ENCODE assay signal across 21 mouse cellular contexts in genomic region chr8:106617865-106618264, GRCm38 (mm10). TPM values are rescaled to one million over a fixed set of nuclear protein-coding genes. Genes with fewer than 3 reads are reported as not detected.
A peak's percentile ranks its signal among the peaks of the same experiment; 100 is the strongest.
DNase-seq lines count a peak whose midpoint lies in the region; ATAC-seq and TF ChIP-seq lines count a peak whose summit lies in the region.
"Had no signal": no experiment of that assay in that cellular context is flagged by ENCODE, and none has a peak within 500 bp of the region (broad histone marks: within the 10 kb centered on the region; RNA-seq: fewer than 3 reads in every experiment).

No protein-coding gene starts in this region.

- WGBS in kidney, embryonic 15.5 days: 75% methylated on average over 6 of the region's 6 CpGs
- WGBS in intestine, postnatal 0 days: 70% methylated on average over 6 of the region's 6 CpGs

- ATAC-seq in kidney, embryonic 15.5 days (replicated peaks; ENCODE audit: low FRiP score): no peak
- no peak for ATAC-seq in intestine, postnatal 0 days
- ATAC-seq: CD4-positive, CD25-positive, alpha-beta regulatory T cell, adult 4 months; forebrain, postnatal 0 days had no signal

- no peak overlapping the region for H3K4me3 ChIP-seq in kidney, embryonic 15.5 days (replicated peaks)
- H3K4me3 ChIP-seq in E14TG2a.4 (replicated peaks; ENCODE audit: low read length): peak overlapping the region; percentile 75
- no peak overlapping the region for H3K4me3 ChIP-seq in intestine, postnatal 0 days (ENCODE audit: low read depth, low read length)
- H3K4me3 ChIP-seq: hindbrain, embryonic 12.5 days; layer of hippocampus, adult 2 months; limb, embryonic 13.5 days had no signal

- no peak overlapping the region for H3K4me2 ChIP-seq in kidney, embryonic 15.5 days
- H3K4me2 ChIP-seq in intestine, postnatal 0 days (replicated peaks; ENCODE audit: low read depth): no peak overlapping the region
- H3K4me2 ChIP-seq: hindbrain, embryonic 12.5 days; limb, embryonic 13.5 days; lung, embryonic 14.5 days; midbrain, embryonic 11.5 days had no signal

- H3K27ac ChIP-seq in kidney, embryonic 15.5 days: peak overlapping the region; percentile 84
- peak overlapping the region; percentile 86; the same call in 1 of the 2 replicates for H3K27ac ChIP-seq in intestine, postnatal 0 days (ENCODE audit: low read depth, low read length)
- H3K27ac ChIP-seq: hindbrain, embryonic 12.5 days; layer of hippocampus, adult 2 months; limb, embryonic 13.5 days; liver, embryonic 14.5 days had no signal

- peaks cover 81% of the 10 kb centered on the region for H3K4me1 ChIP-seq in kidney, embryonic 15.5 days
- peaks cover 96% of the 10 kb centered on the region for H3K4me1 ChIP-seq in E14TG2a.4 (replicated peaks; ENCODE audit: low read depth, low read length)
- H3K4me1 ChIP-seq in intestine, postnatal 0 days (replicated peaks; ENCODE audit: control insufficient read depth, insufficient read depth, low read length): peaks cover 25% of the 10 kb centered on the region; the same call in 1 of the 2 replicates

- no peak for TF ChIP-seq CTCF in E14TG2a.4 (conservative IDR thresholded peaks at IDR 0.05; ENCODE audit: low read length)
- no peak for TF ChIP-seq CTCF in intestine, postnatal 0 days (IDR thresholded peaks at IDR 0.05; ENCODE audit: low read depth)

- H3K9ac ChIP-seq in kidney, embryonic 15.5 days: no peak overlapping the region
- no peak overlapping the region for H3K9ac ChIP-seq in intestine, postnatal 0 days (ENCODE audit: low read depth, low read length)
- H3K9ac ChIP-seq: forebrain, postnatal 0 days; hindbrain, embryonic 12.5 days; limb, embryonic 13.5 days; liver, embryonic 14.5 days; lung, embryonic 14.5 days had no signal

- no peaks in the 10 kb centered on the region for H3K9me3 ChIP-seq in kidney, embryonic 15.5 days (replicated peaks)
- no peaks in the 10 kb centered on the region for H3K9me3 ChIP-seq in E14TG2a.4 (ENCODE audit: low read length)
- H3K9me3 ChIP-seq in intestine, postnatal 0 days (ENCODE audit: control insufficient read depth): no peaks in the 10 kb centered on the region
- H3K9me3 ChIP-seq: hindbrain, embryonic 12.5 days; limb, embryonic 13.5 days had no signal

- H3K36me3 ChIP-seq in kidney, embryonic 15.5 days: no peaks in the 10 kb centered on the region
- peaks cover 38% of the 10 kb centered on the region for H3K36me3 ChIP-seq in E14TG2a.4 (ENCODE audit: insufficient read depth, low read length)
- no peaks in the 10 kb centered on the region for H3K36me3 ChIP-seq in intestine, postnatal 0 days (ENCODE audit: control insufficient read depth, insufficient read depth)
- H3K36me3 ChIP-seq: hindbrain, embryonic 12.5 days; limb, embryonic 13.5 days had no signal

- DNase-seq in kidney, postnatal 10 days: no peak
- peak; percentile 82 for DNase-seq in R1 (ENCODE audit: low read depth, low spot score)
- no peak for DNase-seq in thymus, postnatal 25 days
- no peak for DNase-seq in layer of hippocampus, postnatal 25 days (ENCODE audit: extremely low spot score in 1 of 2, low spot score in 1 of 2)
- no peak for DNase-seq in frontal cortex, postnatal 14 days (ENCODE audit: low spot score in 2 of 2)
- DNase-seq: adrenal gland, postnatal 36 days; cerebellum, adult 9-10 months; forebrain, postnatal 0 days; kidney, adult 9 months; layer of hippocampus, postnatal 36 days; lung, embryonic 14.5 days; thymus, postnatal 14 days had no signal

- H3K27me3 ChIP-seq in kidney, embryonic 15.5 days: no peaks in the 10 kb centered on the region
- H3K27me3 ChIP-seq in E14TG2a.4 (ENCODE audit: insufficient read depth, low read length): no peaks in the 10 kb centered on the region
- H3K27me3 ChIP-seq in intestine, postnatal 0 days (replicated peaks; ENCODE audit: control insufficient read depth, insufficient read depth, low read length): no peaks in the 10 kb centered on the region
- H3K27me3 ChIP-seq: hindbrain, embryonic 12.5 days; limb, embryonic 13.5 days had no signal

RNA-seq across cellular contexts. Expression of gene Cdh1, which starts 14.7 kb away (rescaled TPM):
- 80.8 and 81.7 TPM in 2 replicates for polyA plus RNA-seq in kidney, embryonic 15.5 days (2015; fragmentation: Nextera tagmentation; extraction: Ambion mirVana)
- polyA plus RNA-seq in intestine, postnatal 0 days (2015; fragmentation: Nextera tagmentation; extraction: Ambion mirVana): 82.1 and 88.1 TPM in 2 replicates
- under 1 TPM; 0.42 to 0.59 TPM for total RNA-seq in layer of hippocampus, postnatal 25 days (2021)
- total RNA-seq: adrenal gland, postnatal 36 days had no signal

RNA-seq across cellular contexts. Expression of gene Gm10073, which starts 44.6 kb away (rescaled TPM):
- 9.9 and 11.7 TPM in 2 replicates for polyA plus RNA-seq in kidney, embryonic 15.5 days (2015; fragmentation: Nextera tagmentation; extraction: Ambion mirVana)
- polyA plus RNA-seq in intestine, postnatal 0 days (2015; fragmentation: Nextera tagmentation; extraction: Ambion mirVana): 8.8 and 9.2 TPM in 2 replicates
- 100 to 1,000 TPM in 1 of 2 experiments, 10 to 100 TPM in 1; 73.1 to 101 TPM for total RNA-seq in layer of hippocampus, postnatal 25 days (2021)
